Mouse (Mus musculus) embryonic fibroblast, embryonic 13.5 days (primary cell): Measurements from ENCODE around the gene Hist1h2bm.

Experiments used
- CTCF ChIP-seq: IDR thresholded peaks from 2 replicates; pipeline ENCODE4 v1.5.1; 2011; ENCODE audit warnings: mild to moderate bottlenecking, control low read depth, low read length, moderate library complexity, borderline replicate concordance; ENCODE audit not compliant: insufficient read depth
- POLR2A ChIP-seq: IDR thresholded peaks from 2 replicates; pipeline ENCODE4 v1.6.1; 2011; ENCODE audit warnings: low read depth, mild to moderate bottlenecking, control low read depth, low read length, moderate library complexity

DNA sequence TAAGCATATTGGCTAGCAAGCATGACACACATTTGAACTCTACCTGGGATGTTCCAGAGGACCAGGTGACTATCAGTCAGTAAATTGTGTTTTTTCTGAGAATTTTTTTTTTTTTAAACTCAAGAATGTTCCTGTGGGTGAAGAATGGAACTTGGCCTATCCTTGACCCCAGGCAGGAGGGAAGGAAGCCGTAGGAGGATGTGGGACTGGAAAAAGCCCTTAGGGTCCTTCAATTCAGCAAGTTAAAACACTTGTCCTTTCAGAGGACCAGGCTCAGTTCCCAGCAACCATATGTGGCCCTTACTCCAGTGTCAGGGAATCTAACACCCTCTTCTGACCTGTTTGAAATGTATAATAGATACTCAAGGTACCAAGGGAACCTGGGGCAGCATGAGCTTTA is 7.7 kb downstream of the Hist1h2bm start:
- no peak for TF ChIP-seq POLR2A
- TF ChIP-seq CTCF: no peak
